Mouse (Mus musculus): ENCODE data around the gene Fam129a. TPM values are rescaled to one million over a fixed set of nuclear protein-coding genes. Genes with fewer than 3 reads are reported as not detected.
"Not testable (repeated sequence)": the region's sequence is repeated elsewhere in the genome, so short reads cannot be mapped to it uniquely, and the experiment has no call there.

Gene Fam129a
- total and polyA plus RNA-seq, 2 experiments from 2014 or later, result 1.7 to 2.6 TPM

DNA sequence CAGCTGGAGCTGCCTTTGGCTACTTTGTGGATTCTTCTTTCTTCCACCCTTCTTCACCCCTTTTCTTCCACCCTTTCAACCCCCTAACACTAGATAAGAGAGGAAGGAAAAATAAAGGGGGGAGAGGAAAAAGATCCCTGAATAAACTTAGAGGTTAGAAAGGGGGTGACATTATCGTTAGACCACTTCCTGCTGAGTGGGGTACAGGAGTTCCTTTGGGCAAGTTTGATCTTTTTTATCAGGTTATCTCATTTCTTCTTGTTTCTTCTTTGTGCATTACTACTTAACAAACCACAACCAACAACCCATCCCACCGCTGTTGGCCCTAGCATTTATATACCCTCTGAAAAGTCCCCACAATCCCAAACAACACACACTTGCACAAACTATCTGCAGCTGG, 154.6 kb downstream of the Fam129a start:
- no peak for TF ChIP-seq CTCF (IDR thresholded peaks at IDR 0.05; ENCODE audit: low read depth)
- ATAC-seq, result no peak

DNA sequence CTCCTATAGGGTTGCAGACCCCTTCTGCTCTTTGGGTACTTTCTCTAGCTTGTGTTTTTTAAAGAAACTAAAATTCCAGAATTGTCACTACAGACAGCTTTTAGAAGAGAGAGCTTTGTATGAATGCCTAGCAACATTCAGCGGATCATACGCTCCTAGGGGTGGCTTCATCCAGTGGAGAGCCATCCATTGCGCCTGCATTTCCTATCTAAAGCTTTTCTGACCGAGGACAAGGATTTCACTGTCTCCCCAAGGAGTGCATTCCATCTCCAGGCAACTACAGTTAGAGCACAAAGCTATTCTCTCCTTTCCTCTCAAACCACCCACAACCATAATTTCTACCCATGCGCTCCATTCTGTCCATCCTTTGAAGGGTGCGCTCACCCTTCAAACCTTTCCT, 155.4 kb downstream of the Fam129a start:
- no peak overlapping the region for H3K4me2 ChIP-seq (ENCODE audit: low read depth, low read length)
- DNase-seq (ENCODE audit: low spot score) (peak; percentile 21), ATAC-seq (peak; percentile 91)
- H3K4me3 ChIP-seq (ENCODE audit: low read length), result no peak overlapping the region
- WGBS, result 46% methylated on average over 6 of the region's 6 CpGs
- no peaks in the 10 kb centered on the region for H3K4me1 ChIP-seq (ENCODE audit: insufficient read depth, low read length)
- no peaks in the 10 kb centered on the region for H3K9me3 ChIP-seq (ENCODE audit: low read length)
- TF ChIP-seq CTCF (IDR thresholded peaks at IDR 0.05; ENCODE audit: low read depth), result no peak
- H3K27ac ChIP-seq, result no peak overlapping the region
- H3K36me3 ChIP-seq (ENCODE audit: insufficient read depth, low read length), result no peaks in the 10 kb centered on the region
- H3K27me3 ChIP-seq (ENCODE audit: insufficient read depth, low read length), result no peaks in the 10 kb centered on the region
- H3K9ac ChIP-seq (replicated peaks; ENCODE audit: low read length), result no peak overlapping the region

More for the DNA sequence above, 154.6 kb downstream of the Fam129a start:
- WGBS, result 85% methylated on average over 2 of the region's 2 CpGs
- Histone ChIP-seq H3K4me2 (ENCODE audit: low read depth, low read length) (no peak overlapping the region), H3K9me3 (ENCODE audit: low read length) (no peaks in the 10 kb centered on the region), H3K36me3 (ENCODE audit: insufficient read depth, low read length) (no peaks in the 10 kb centered on the region), H3K4me3 (ENCODE audit: low read length) (no peak overlapping the region), H3K4me1 (ENCODE audit: insufficient read depth, low read length) (no peaks in the 10 kb centered on the region), H3K27me3 (ENCODE audit: insufficient read depth, low read length) (no peaks in the 10 kb centered on the region), H3K27ac (no peak overlapping the region), H3K9ac (replicated peaks; ENCODE audit: low read length) (no peak overlapping the region)
- DNase-seq (ENCODE audit: low spot score), result no peak

DNA sequence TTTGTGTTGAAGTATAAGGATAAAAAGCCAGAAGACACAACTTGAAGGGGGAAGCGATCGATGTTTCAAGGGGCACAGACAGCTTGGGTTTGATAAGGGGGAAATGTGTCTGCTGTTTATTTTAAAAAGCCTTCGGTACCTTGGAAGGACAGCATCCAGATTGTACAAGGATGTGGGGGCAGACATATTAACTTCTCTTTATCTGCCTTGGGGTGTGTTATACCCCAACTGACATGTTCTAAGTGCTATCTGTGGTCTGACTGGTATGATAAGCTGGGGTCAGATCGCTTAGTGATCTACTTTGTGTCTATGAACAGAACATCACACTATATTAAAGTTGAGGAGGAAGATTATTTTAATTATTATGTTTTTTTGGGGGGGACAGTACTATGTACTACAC, 157.2 kb downstream of the Fam129a start:
- Histone ChIP-seq H3K4me2 (ENCODE audit: low read depth, low read length) (no peak overlapping the region), H3K4me1 (ENCODE audit: insufficient read depth, low read length) (no peaks in the 10 kb centered on the region), H3K27ac (no peak overlapping the region), H3K4me3 (ENCODE audit: low read length) (no peak overlapping the region), H3K9ac (replicated peaks; ENCODE audit: low read length) (no peak overlapping the region), H3K36me3 (ENCODE audit: insufficient read depth, low read length) (no peaks in the 10 kb centered on the region), H3K27me3 (ENCODE audit: insufficient read depth, low read length) (no peaks in the 10 kb centered on the region), H3K9me3 (ENCODE audit: low read length) (no peaks in the 10 kb centered on the region)
- DNase-seq (ENCODE audit: low spot score) (no peak), ATAC-seq (no peak)
- WGBS, result 91% methylated on average over 4 of the region's 4 CpGs
- no peak for TF ChIP-seq CTCF (IDR thresholded peaks at IDR 0.05; ENCODE audit: low read depth)

DNA sequence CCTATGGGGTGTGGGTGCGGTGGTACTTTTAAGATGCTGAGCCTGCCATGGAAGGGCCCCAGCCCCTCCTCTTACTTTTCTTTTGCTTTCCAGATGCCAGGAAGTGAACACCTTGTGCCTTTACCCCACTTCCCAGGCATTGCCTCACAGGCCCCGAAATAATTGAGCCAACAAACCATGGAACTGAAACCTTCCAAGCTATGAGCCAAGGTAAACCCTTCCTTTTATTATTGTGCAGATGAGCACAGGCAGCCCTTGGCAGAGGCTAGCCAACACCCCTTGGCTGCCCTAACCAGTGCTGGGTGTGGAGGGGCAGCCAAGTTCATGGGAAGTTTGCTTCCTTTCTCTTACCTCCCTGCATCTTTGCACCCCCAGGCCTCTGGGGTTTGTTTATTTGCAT, 166.2 kb downstream of the Fam129a start:
- no peak for TF ChIP-seq CTCF (IDR thresholded peaks at IDR 0.05; ENCODE audit: low read depth)
- Histone ChIP-seq H3K9ac (replicated peaks; ENCODE audit: low read length) (no peak overlapping the region), H3K4me3 (ENCODE audit: low read length) (no peak overlapping the region), H3K9me3 (ENCODE audit: low read length) (no peaks in the 10 kb centered on the region), H3K27me3 (ENCODE audit: insufficient read depth, low read length) (no peaks in the 10 kb centered on the region), H3K4me1 (ENCODE audit: insufficient read depth, low read length) (no peaks in the 10 kb centered on the region), H3K36me3 (ENCODE audit: insufficient read depth, low read length) (no peaks in the 10 kb centered on the region), H3K27ac (no peak overlapping the region), H3K4me2 (ENCODE audit: low read depth, low read length) (no peak overlapping the region)
- WGBS, result 85% methylated on average over 2 of the region's 2 CpGs
- DNase-seq (ENCODE audit: low spot score), result no peak
- ATAC-seq, result no peak

DNA sequence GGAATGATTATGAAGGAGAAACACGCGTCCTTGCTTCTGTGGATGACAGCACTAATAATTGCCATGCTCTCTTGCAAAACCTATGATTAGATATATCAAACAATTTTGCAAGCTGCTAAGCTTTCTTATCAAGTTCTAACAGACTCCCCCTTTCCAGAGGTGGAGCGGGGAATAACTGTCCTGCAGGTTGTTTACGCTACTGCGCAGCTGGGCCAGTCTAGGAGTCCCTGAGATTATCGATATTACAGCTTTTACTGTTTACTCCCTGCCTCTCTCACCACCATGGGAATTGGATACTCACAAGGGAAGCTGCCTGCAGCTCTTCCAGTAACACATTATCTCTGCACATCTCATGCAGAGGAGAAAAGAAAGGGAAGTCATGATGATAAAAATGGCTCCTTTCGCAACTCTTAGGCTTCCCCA, 170.2 kb downstream of the Fam129a start:
- no peak overlapping the region for H3K27ac ChIP-seq

DNA sequence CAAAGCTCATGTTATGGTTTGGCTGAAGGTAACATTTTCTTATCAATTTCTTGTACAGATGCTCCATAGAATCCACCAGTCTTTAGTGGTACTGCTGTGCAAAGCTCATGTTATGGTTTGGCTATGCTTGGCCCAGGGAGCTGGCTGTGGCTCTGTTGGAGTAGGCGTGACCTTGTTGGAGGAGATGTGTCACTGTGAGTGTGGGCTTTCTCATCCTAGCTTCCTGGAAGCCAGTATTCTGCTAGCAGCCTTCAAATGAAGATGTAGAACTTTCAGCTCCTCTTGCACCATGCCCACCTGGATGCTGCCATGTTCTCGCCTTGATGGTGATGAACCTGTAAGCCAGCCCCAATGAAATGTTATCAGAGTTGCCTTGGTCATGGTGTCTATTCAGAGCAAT, 178.9 kb downstream of the Fam129a start:
- not testable (repeated sequence) for H3K27me3 ChIP-seq (ENCODE audit: insufficient read depth, low read length); H3K4me2 ChIP-seq (ENCODE audit: low read depth, low read length); H3K27ac ChIP-seq; H3K9me3 ChIP-seq (ENCODE audit: low read length); H3K9ac ChIP-seq (replicated peaks; ENCODE audit: low read length); ATAC-seq; DNase-seq (ENCODE audit: low spot score); H3K4me3 ChIP-seq (ENCODE audit: low read length); H3K4me1 ChIP-seq (ENCODE audit: insufficient read depth, low read length); H3K36me3 ChIP-seq (ENCODE audit: insufficient read depth, low read length)
- 95% methylated on average over 2 of the region's 2 CpGs for WGBS

More for the DNA sequence above, 170.2 kb downstream of the Fam129a start:
- Histone ChIP-seq H3K4me3 (ENCODE audit: low read length) (no peak overlapping the region), H3K9me3 (ENCODE audit: low read length) (no peaks in the 10 kb centered on the region), H3K4me2 (ENCODE audit: low read depth, low read length) (no peak overlapping the region), H3K27me3 (ENCODE audit: insufficient read depth, low read length) (no peaks in the 10 kb centered on the region), H3K36me3 (ENCODE audit: insufficient read depth, low read length) (no peaks in the 10 kb centered on the region), H3K4me1 (ENCODE audit: insufficient read depth, low read length) (no peaks in the 10 kb centered on the region), H3K9ac (replicated peaks; ENCODE audit: low read length) (no peak overlapping the region)
- ATAC-seq, result no peak
- no peak for DNase-seq (ENCODE audit: low spot score)
- WGBS, result 85% methylated on average over 7 of the region's 7 CpGs
- no peak for TF ChIP-seq CTCF (IDR thresholded peaks at IDR 0.05; ENCODE audit: low read depth)

DNA sequence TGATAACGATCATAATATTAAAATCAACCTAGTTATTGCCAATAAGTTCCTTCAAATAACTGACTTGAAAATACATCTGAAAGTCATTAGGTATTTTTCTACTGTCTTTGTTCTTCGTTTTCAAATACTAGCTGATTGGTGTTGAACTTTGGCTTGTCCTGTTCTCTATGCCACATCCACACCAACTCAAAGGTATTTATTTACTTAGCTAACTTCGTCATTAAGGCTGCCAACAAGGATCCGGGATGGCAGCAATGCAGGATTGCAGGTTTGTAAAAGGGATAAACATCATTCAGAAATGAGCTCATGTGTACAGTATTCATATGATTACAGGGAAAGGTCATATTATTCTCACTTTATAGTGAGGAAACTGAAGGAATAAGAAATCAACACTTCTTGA, 182.0 kb downstream of the Fam129a start:
- TF ChIP-seq CTCF (IDR thresholded peaks at IDR 0.05; ENCODE audit: low read depth), result no peak
- no peaks in the 10 kb centered on the region for H3K27me3 ChIP-seq (ENCODE audit: insufficient read depth, low read length)
- H3K9ac ChIP-seq (replicated peaks; ENCODE audit: low read length), result no peak overlapping the region
- DNase-seq (ENCODE audit: low spot score), result no peak
- no peak overlapping the region for H3K27ac ChIP-seq
- no peak overlapping the region for H3K4me3 ChIP-seq (ENCODE audit: low read length)
- H3K4me2 ChIP-seq (ENCODE audit: low read depth, low read length), result no peak overlapping the region
- H3K36me3 ChIP-seq (ENCODE audit: insufficient read depth, low read length), result no peaks in the 10 kb centered on the region
- H3K9me3 ChIP-seq (ENCODE audit: low read length), result no peaks in the 10 kb centered on the region
- WGBS, result 79% methylated on average over 4 of the region's 4 CpGs
- peaks cover 11% of the 10 kb centered on the region; the same call in 1 of the 2 replicates for H3K4me1 ChIP-seq (ENCODE audit: insufficient read depth, low read length)
- ATAC-seq, result no peak

Measured in hindbrain, postnatal 0 days (tissue).